7 mouse cellular contexts compared by ENCODE assay signal in the genomic region with DNA sequence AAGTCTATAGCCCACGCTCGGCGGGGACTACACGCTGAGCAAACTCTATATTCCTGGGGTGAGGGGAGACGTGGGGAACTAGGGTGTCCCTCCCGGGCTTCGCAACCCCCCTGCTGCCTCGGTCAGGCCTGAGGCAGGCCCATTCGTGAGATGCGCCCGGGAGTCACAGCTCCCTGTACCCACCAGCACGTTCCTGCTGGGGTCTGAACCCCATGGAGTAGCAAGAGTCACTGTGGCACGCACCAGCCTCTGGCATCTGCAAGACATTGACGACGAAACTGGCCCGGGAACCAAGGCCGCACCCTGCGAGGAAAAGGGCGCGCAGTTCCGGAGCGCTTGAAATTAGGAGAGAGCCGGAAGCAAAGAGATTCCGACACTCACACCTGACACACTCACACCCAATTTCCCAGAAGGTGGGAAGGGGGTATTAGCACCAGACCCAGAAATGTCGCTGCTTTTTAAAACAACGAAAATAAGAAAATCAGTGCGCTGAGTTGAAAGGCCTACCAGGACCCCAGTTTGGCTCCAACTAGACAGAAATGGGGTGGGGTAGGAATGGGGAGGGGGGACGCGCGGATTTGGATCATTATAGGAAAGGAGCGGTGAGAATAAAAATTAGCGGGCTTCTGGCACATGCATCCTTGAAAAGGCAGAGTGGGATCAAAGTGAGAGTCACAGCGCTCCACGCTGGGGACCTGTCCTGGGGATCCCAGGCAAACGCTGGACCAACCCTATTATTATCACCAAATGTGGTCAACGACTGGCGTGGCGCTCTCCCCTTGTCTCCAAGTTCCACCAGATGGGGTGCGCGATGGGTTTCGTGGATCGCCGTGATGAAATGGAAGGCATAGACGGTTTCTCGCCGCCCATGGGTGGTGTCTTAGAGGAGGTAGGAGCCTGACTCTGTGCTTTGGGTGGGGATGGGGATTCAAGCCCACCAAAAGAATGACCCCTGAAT. TPM values are rescaled to one million over a fixed set of nuclear protein-coding genes. Genes with fewer than 3 reads are reported as not detected.
A peak's percentile ranks its signal among the peaks of the same experiment; 100 is the strongest.
DNase-seq lines count a peak whose midpoint lies in the region; ATAC-seq and TF ChIP-seq lines count a peak whose summit lies in the region.

No protein-coding gene starts in this region.

- H3K27me3 ChIP-seq in embryonic facial prominence, embryonic 15.5 days: peaks cover 86% of the 10 kb centered on the region
- peaks cover 76% of the 10 kb centered on the region for H3K27me3 ChIP-seq in intestine, embryonic 14.5 days (replicated peaks; ENCODE audit: control insufficient read depth, insufficient read depth, low read length)
- H3K27me3 ChIP-seq in neural tube, embryonic 14.5 days (ENCODE audit: control insufficient read depth, insufficient read depth, low read length): peaks cover 57% of the 10 kb centered on the region

- H3K4me2 ChIP-seq in embryonic facial prominence, embryonic 15.5 days (replicated peaks): peak overlapping the region; percentile 51; the same call in 1 of the 2 replicates
- peak overlapping the region; percentile 39 for H3K4me2 ChIP-seq in intestine, embryonic 14.5 days (ENCODE audit: low read length)
- H3K4me2 ChIP-seq in neural tube, embryonic 14.5 days (ENCODE audit: low read depth, low read length): peak overlapping the region; percentile 36

- H3K9ac ChIP-seq in embryonic facial prominence, embryonic 15.5 days: no peak overlapping the region
- H3K9ac ChIP-seq in intestine, embryonic 14.5 days (ENCODE audit: low read length): no peak overlapping the region
- H3K9ac ChIP-seq in neural tube, embryonic 14.5 days (replicated peaks; ENCODE audit: low read depth, low read length): peak overlapping the region; percentile 3

- intact Hi-C loops in left cerebral cortex, adult 2 months (cut with DNase I): loop anchor here (2.0 kb wide), 1 partner anchor 20 kb away; no protein-coding TSS in a partner anchor
- intact Hi-C loops in left cerebral cortex, postnatal 14 days (cut with DNase I): no loop called here

- peak overlapping the region; percentile 44 for H3K4me3 ChIP-seq in left cerebral cortex, adult 2 months
- H3K4me3 ChIP-seq in embryonic facial prominence, embryonic 15.5 days (replicated peaks): peak overlapping the region; percentile 30; the same call in 1 of the 2 replicates
- peak overlapping the region; percentile 16; the same call in 1 of the 2 replicates for H3K4me3 ChIP-seq in intestine, embryonic 14.5 days (ENCODE audit: low read depth, low read length)
- peak overlapping the region; percentile 26 for H3K4me3 ChIP-seq in neural tube, embryonic 14.5 days (ENCODE audit: low read depth, low read length)

- no peaks in the 10 kb centered on the region for H3K9me3 ChIP-seq in embryonic facial prominence, embryonic 15.5 days (replicated peaks)
- no peaks in the 10 kb centered on the region for H3K9me3 ChIP-seq in intestine, embryonic 14.5 days (ENCODE audit: control insufficient read depth, low read length)
- H3K9me3 ChIP-seq in neural tube, embryonic 14.5 days (ENCODE audit: control insufficient read depth, low read length): no peaks in the 10 kb centered on the region

- no peak for TF ChIP-seq CTCF in left cerebral cortex, adult 2 months (IDR thresholded peaks at IDR 0.05)

- H3K27ac ChIP-seq in left cerebral cortex, adult 2 months: peak overlapping the region; percentile 80
- H3K27ac ChIP-seq in embryonic facial prominence, embryonic 15.5 days (replicated peaks): no peak overlapping the region
- no peak overlapping the region for H3K27ac ChIP-seq in intestine, embryonic 14.5 days (ENCODE audit: low read depth)
- 0 out of 2 replicates have a peak overlapping the region, but pooled peaks have one; percentile 8 for H3K27ac ChIP-seq in neural tube, embryonic 14.5 days (ENCODE audit: low read depth, low read length)

- DNase-seq in left cerebral cortex, adult 2 months (ENCODE audit: extremely low spot score in 1 of 2, low spot score in 2 of 2): no peak
- DNase-seq in left cerebral cortex, postnatal 14 days (ENCODE audit: low spot score in 2 of 2): no peak
- DNase-seq in intestine, embryonic 14.5 days (ENCODE audit: low spot score): peak; percentile 60
- DNase-seq in gastrocnemius, adult 8-10 months (ENCODE audit: low spot score in 2 of 2): no peak
- DNase-seq in spleen, adult 12 weeks (ENCODE audit: low spot score): no peak

- peaks cover 57% of the 10 kb centered on the region for H3K4me1 ChIP-seq in embryonic facial prominence, embryonic 15.5 days
- peaks cover 13% of the 10 kb centered on the region for H3K4me1 ChIP-seq in intestine, embryonic 14.5 days (replicated peaks; ENCODE audit: control insufficient read depth, insufficient read depth, low read length)
- peaks cover 19% of the 10 kb centered on the region for H3K4me1 ChIP-seq in neural tube, embryonic 14.5 days (ENCODE audit: control insufficient read depth, insufficient read depth, low read length)

- WGBS in embryonic facial prominence, embryonic 15.5 days: 10% methylated on average over 46 of the region's 46 CpGs
- 5% methylated on average over 46 of the region's 46 CpGs for WGBS in intestine, embryonic 14.5 days
- 3% methylated on average over 46 of the region's 46 CpGs for WGBS in neural tube, embryonic 14.5 days

- ATAC-seq in embryonic facial prominence, embryonic 15.5 days (ENCODE audit: insufficient number of reproducible peaks, low FRiP score, low TSS enrichment, low read depth): no peak
- no peak for ATAC-seq in intestine, embryonic 14.5 days (replicated peaks; ENCODE audit: low FRiP score, low TSS enrichment, low read depth)
- ATAC-seq in neural tube, embryonic 14.5 days (ENCODE audit: low read depth): no peak

- H3K36me3 ChIP-seq in embryonic facial prominence, embryonic 15.5 days: no peaks in the 10 kb centered on the region
- no peaks in the 10 kb centered on the region for H3K36me3 ChIP-seq in intestine, embryonic 14.5 days (ENCODE audit: control insufficient read depth, insufficient read depth, low read length)
- no peaks in the 10 kb centered on the region for H3K36me3 ChIP-seq in neural tube, embryonic 14.5 days (ENCODE audit: control insufficient read depth, insufficient read depth, low read length)

RNA-seq across cellular contexts. Expression of a gene that starts 7.2 kb away (rescaled TPM):
- total RNA-seq in left cerebral cortex, adult 2 months (2021): 10 to 100 TPM; 11.0 to 15.2 TPM
- total RNA-seq in left cerebral cortex, postnatal 14 days (2021): 10 to 100 TPM; 15.8 to 16.2 TPM
- 150 and 165 TPM in 2 replicates for polyA plus RNA-seq in embryonic facial prominence, embryonic 15.5 days (2015; fragmentation: Nextera tagmentation; extraction: Ambion mirVana)
- polyA plus RNA-seq in intestine, embryonic 14.5 days (2014; fragmentation: Nextera tagmentation; extraction: Ambion mirVana): 65.5 and 71.3 TPM in 2 replicates
- polyA plus RNA-seq in neural tube, embryonic 14.5 days (2014; fragmentation: Nextera tagmentation; extraction: Ambion mirVana): 1.5 and 39.2 TPM in 2 replicates
- total RNA-seq in gastrocnemius, adult 8-10 months (2022): 10 to 100 TPM in 3 of 4 experiments, 1 to 10 TPM in 1; 9.8 to 15.7 (median 13.1) TPM

RNA-seq across cellular contexts. Expression of a gene that starts 7.2 kb away (rescaled TPM):
- 10 to 100 TPM; 72.1 to 74.0 TPM for total RNA-seq in left cerebral cortex, adult 2 months (2021)
- 10 to 100 TPM; 86.1 to 99.6 TPM for total RNA-seq in left cerebral cortex, postnatal 14 days (2021)
- 0.80 and 0.81 TPM in 2 replicates for polyA plus RNA-seq in embryonic facial prominence, embryonic 15.5 days (2015; fragmentation: Nextera tagmentation; extraction: Ambion mirVana)
- 1.7 and 1.8 TPM in 2 replicates for polyA plus RNA-seq in intestine, embryonic 14.5 days (2014; fragmentation: Nextera tagmentation; extraction: Ambion mirVana)
- polyA plus RNA-seq in neural tube, embryonic 14.5 days (2014; fragmentation: Nextera tagmentation; extraction: Ambion mirVana): 13.2 and 13.5 TPM in 2 replicates
- 1 to 10 TPM; 1.4 to 2.9 (median 1.8) TPM for total RNA-seq in gastrocnemius, adult 8-10 months (2022)

RNA-seq across cellular contexts. Expression of a gene that starts 52.7 kb away (rescaled TPM):
- 10 to 100 TPM; 14.1 to 19.3 TPM for total RNA-seq in left cerebral cortex, adult 2 months (2021)
- 10 to 100 TPM; 12.2 to 13.6 TPM for total RNA-seq in left cerebral cortex, postnatal 14 days (2021)
- 14.5 and 17.0 TPM in 2 replicates for polyA plus RNA-seq in embryonic facial prominence, embryonic 15.5 days (2015; fragmentation: Nextera tagmentation; extraction: Ambion mirVana)
- polyA plus RNA-seq in intestine, embryonic 14.5 days (2014; fragmentation: Nextera tagmentation; extraction: Ambion mirVana): 16.9 and 17.7 TPM in 2 replicates
- 2.7 and 3.3 TPM in 2 replicates for polyA plus RNA-seq in neural tube, embryonic 14.5 days (2014; fragmentation: Nextera tagmentation; extraction: Ambion mirVana)
- total RNA-seq in gastrocnemius, adult 8-10 months (2022): 1 to 10 TPM; 2.5 to 4.5 (median 3.1) TPM

RNA-seq across cellular contexts. Expression of a gene that starts 56.1 kb away (rescaled TPM):
- total RNA-seq in left cerebral cortex, adult 2 months (2021): 10 to 100 TPM; 66.5 to 72.6 TPM
- total RNA-seq in left cerebral cortex, postnatal 14 days (2021): 10 to 100 TPM; 71.8 to 76.7 TPM
- polyA plus RNA-seq in embryonic facial prominence, embryonic 15.5 days (2015; fragmentation: Nextera tagmentation; extraction: Ambion mirVana): 35.9 and 42.8 TPM in 2 replicates
- 21.3 and 22.9 TPM in 2 replicates for polyA plus RNA-seq in intestine, embryonic 14.5 days (2014; fragmentation: Nextera tagmentation; extraction: Ambion mirVana)
- polyA plus RNA-seq in neural tube, embryonic 14.5 days (2014; fragmentation: Nextera tagmentation; extraction: Ambion mirVana): 112 and 129 TPM in 2 replicates
- 10 to 100 TPM in 2 of 4 experiments, 1 to 10 TPM in 2; 8.6 to 10.8 (median 9.8) TPM for total RNA-seq in gastrocnemius, adult 8-10 months (2022)

Comparison
In these comparisons a context has a peak if more than half of its experiments do, and no peak if none do; other contexts are left out.
1. H3K27ac ChIP-seq: peak in left cerebral cortex, adult 2 months (single experiment) and neural tube, embryonic 14.5 days (single experiment); none in embryonic facial prominence, embryonic 15.5 days (single experiment) and intestine, embryonic 14.5 days (single experiment).
2. RNA of a gene that starts 7.2 kb away (total RNA-seq): 86.1 to 99.6 TPM in left cerebral cortex, postnatal 14 days and 72.1 to 74.0 TPM in left cerebral cortex, adult 2 months; 1.4 to 2.9 TPM in gastrocnemius, adult 8-10 months; every median in the first group is over 10 times any median in the second.
3. Peak in every context shown above with its lines, with median percentiles within 50 percentile points of each other: H3K4me3 ChIP-seq and H3K4me2 ChIP-seq.